Mouse (Mus musculus) embryonic fibroblast, embryonic 13.5 days (primary cell): ENCODE results near the gene Rplp2. TPM values are rescaled to one million over a fixed set of nuclear protein-coding genes. Genes with fewer than 3 reads are reported as not detected.
A peak's percentile ranks its signal among the peaks of the same experiment; 100 is the strongest.

Experiments used
- H3K27ac ChIP-seq: 2 replicates; pipeline ENCODE4 v1.5.1; 2012; ENCODE audit warnings: low read length, control low read depth, inconsistent platforms; ENCODE audit not compliant: insufficient read depth
- H3K4me1 ChIP-seq: 2 replicates; pipeline ENCODE4 v1.6.1; 2011; ENCODE audit warnings: low read length; ENCODE audit not compliant: control insufficient read depth, insufficient read depth
- H3K4me3 ChIP-seq: 2 replicates; pipeline ENCODE4 v1.5.1; 2011; ENCODE audit warnings: mild to moderate bottlenecking, control low read depth, low read length; ENCODE audit not compliant: insufficient read depth
- CTCF ChIP-seq: IDR thresholded peaks from 2 replicates; pipeline ENCODE4 v1.5.1; 2011; ENCODE audit warnings: mild to moderate bottlenecking, control low read depth, low read length, moderate library complexity, borderline replicate concordance; ENCODE audit not compliant: insufficient read depth
- POLR2A ChIP-seq: IDR thresholded peaks from 2 replicates; pipeline ENCODE4 v1.6.1; 2011; ENCODE audit warnings: low read depth, mild to moderate bottlenecking, control low read depth, low read length, moderate library complexity
- polyA plus RNA-seq: library from polyadenylated mRNA; stranded (reverse); fragments of >200 nt; gene quantifications from 2 replicates; pipeline ENCODE4 v1.2.4, GENCODE M21; 2011; ENCODE audit warnings: low read depth; ENCODE audit not compliant: missing spikeins, insufficient read length

The Rplp2 gene
- polyA plus RNA-seq, 1 experiment: 1,600 TPM

- Histone ChIP-seq H3K4me3 (peak overlapping the region; percentile 89; the same call in 1 of the 2 replicates), H3K27ac (peak overlapping the region; percentile 98), H3K4me1 (peaks cover 9% of the 10 kb centered on the region)
- TF ChIP-seq CTCF (no peak), POLR2A (no peak)
These were observed 30.6 kb downstream of the Rplp2 start for GRCm38 (mm10) chr7:141477578-141478269.

- Histone ChIP-seq H3K27ac (peak overlapping the region; percentile 67), H3K4me1 (peaks cover 8% of the 10 kb centered on the region), H3K4me3 (0 out of 2 replicates have a peak overlapping the region, but pooled peaks have one; percentile 1)
- no peak for TF ChIP-seq POLR2A
- no peak for TF ChIP-seq CTCF
These were observed 31.1 kb downstream of the Rplp2 start for GRCm38 (mm10) chr7:141478270-141478748.

GRCm38 (mm10) chr7:141480842-141481497 is 33.8 kb downstream of the Rplp2 start:
- TF ChIP-seq POLR2A (no peak), CTCF (peak; percentile 93)
- H3K4me3 ChIP-seq: no peak overlapping the region
- H3K4me1 ChIP-seq: peaks cover 6% of the 10 kb centered on the region
- no peak overlapping the region for H3K27ac ChIP-seq

GRCm38 (mm10) chr7:141481498-141482401 is 34.6 kb downstream of the Rplp2 start:
- no peak overlapping the region for H3K27ac ChIP-seq

GRCm38 (mm10) chr7:141482531-141483024 is 35.4 kb downstream of the Rplp2 start:
- peaks cover 10% of the 10 kb centered on the region for H3K4me1 ChIP-seq
- TF ChIP-seq CTCF: no peak
- TF ChIP-seq POLR2A: no peak
- H3K27ac ChIP-seq: no peak overlapping the region
- peak overlapping the region; percentile 11 for H3K4me3 ChIP-seq

More at GRCm38 (mm10) chr7:141481498-141482401, 34.6 kb downstream of the Rplp2 start:
- TF ChIP-seq CTCF: no peak
- Histone ChIP-seq H3K4me1 (peaks cover 6% of the 10 kb centered on the region), H3K4me3 (peak overlapping the region; percentile 21)

GRCm38 (mm10) chr7:141483114-141483653 is 36.0 kb downstream of the Rplp2 start:
- H3K4me3 ChIP-seq: no peak overlapping the region
- H3K27ac ChIP-seq: no peak overlapping the region
- H3K4me1 ChIP-seq: peaks cover 10% of the 10 kb centered on the region; the same call in 1 of the 2 replicates
- no peak for TF ChIP-seq POLR2A
- TF ChIP-seq CTCF: no peak

GRCm38 (mm10) chr7:141484186-141485120 is 37.3 kb downstream of the Rplp2 start:
- H3K4me3 ChIP-seq: no peak overlapping the region
- 0 out of 2 replicates have a peak, but pooled peaks cover 7% of the 10 kb centered on the region for H3K4me1 ChIP-seq
- no peak overlapping the region for H3K27ac ChIP-seq
- TF ChIP-seq CTCF (no peak), POLR2A (no peak)

- Histone ChIP-seq H3K4me3 (no peak overlapping the region), H3K27ac (no peak overlapping the region), H3K4me1 (0 out of 2 replicates have a peak, but pooled peaks cover 7% of the 10 kb centered on the region)
- TF ChIP-seq CTCF: no peak
- no peak for TF ChIP-seq POLR2A
These were observed 38.0 kb downstream of the Rplp2 start for GRCm38 (mm10) chr7:141485186-141485585.

- Histone ChIP-seq H3K27ac (no peak overlapping the region), H3K4me3 (no peak overlapping the region), H3K4me1 (0 out of 2 replicates have a peak, but pooled peaks cover 7% of the 10 kb centered on the region)
- no peak for TF ChIP-seq POLR2A
- TF ChIP-seq CTCF: no peak
These were observed 38.4 kb downstream of the Rplp2 start for GRCm38 (mm10) chr7:141485606-141486005.
